Mouse (Mus musculus): ENCODE measurements around the gene Ccdc159. TPM values are rescaled to one million over a fixed set of nuclear protein-coding genes. Genes with fewer than 3 reads are reported as not detected.

The Ccdc159 gene
- total RNA-seq, 1 experiment: 1.9 TPM

DNA sequence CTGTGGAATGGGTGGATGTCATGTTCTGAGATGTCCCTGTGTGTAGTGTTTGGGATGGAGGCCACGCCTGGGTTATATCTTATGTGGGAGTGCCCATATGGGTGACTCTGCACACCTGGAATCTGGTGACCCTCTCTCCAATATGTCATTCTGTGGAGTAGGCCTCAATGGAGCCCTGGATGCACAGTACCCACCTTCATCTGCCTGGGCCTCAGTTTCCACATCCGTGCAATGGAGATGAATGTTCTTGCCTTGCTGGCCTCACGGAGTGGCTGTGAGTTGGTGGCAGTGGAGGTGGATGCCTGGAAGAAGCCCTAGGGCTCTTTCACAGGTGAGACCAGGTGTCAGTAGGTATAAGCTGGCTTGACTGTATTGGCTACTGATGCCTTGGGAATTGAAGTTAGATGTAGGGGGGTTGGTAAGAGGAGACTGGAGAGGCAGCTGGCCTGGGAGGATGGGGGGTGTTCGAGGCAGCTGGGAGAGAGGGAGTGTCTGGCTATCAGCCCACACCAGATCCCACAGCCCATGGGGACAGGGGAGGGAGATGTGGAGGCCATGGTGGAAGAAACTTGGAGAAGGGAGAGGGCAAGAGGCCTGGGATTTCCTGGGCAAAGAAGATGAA is 11.1 kb downstream of the Ccdc159 start:
- Histone ChIP-seq H3K36me3 (ENCODE audit: control insufficient read depth, insufficient read depth, low read length, poor library complexity, severe bottlenecking) (no peaks in the 10 kb centered on the region; the same call in 1 of the 2 replicates), H3K9me3 (ENCODE audit: control insufficient read depth, insufficient read depth, low read depth, low read length) (no peaks in the 10 kb centered on the region), H3K4me3 (ENCODE audit: insufficient read depth in 1 of 2, low read depth in 1 of 2, low read length in 2 of 2, poor library complexity in 1 of 2, severe bottlenecking in 1 of 2) (no peak overlapping the region), H3K4me1 (ENCODE audit: control insufficient read depth in 2 of 2, insufficient read depth in 2 of 2, low read length in 2 of 2, poor library complexity in 1 of 2) (peaks cover 0 to 8% of the 10 kb centered on the region in 2 experiments; a peak in 2 of 4 replicates), H3K9ac (ENCODE audit: insufficient read depth, low read depth, low read length, poor library complexity, severe bottlenecking) (no peak overlapping the region), H3K27ac (ENCODE audit: insufficient read depth, low read depth, low read length, poor library complexity, severe bottlenecking) (no peak overlapping the region)
- TF ChIP-seq MAFK (IDR thresholded peaks at IDR 0.05; ENCODE audit: insufficient read depth, low read depth, low read length): no peak
- TF ChIP-seq ZNF384 (IDR thresholded peaks at IDR 0.05; ENCODE audit: low read depth, low read length): no peak
- TF ChIP-seq HCFC1 (IDR thresholded peaks at IDR 0.05; ENCODE audit: borderline replicate concordance, insufficient read depth, low read length): no peak
- no peak for DNase-seq (ENCODE audit: low read depth, low spot score)
- in situ Hi-C loops (cut with MboI; ENCODE audit: low sequenced_read_pairs in 2 of 2, unreplicated experiment in 2 of 2): no loop called here

GRCm38 (mm10) chr9:21943046-21943445 is 15.8 kb downstream of the Ccdc159 start:
- Histone ChIP-seq H3K9me3 (ENCODE audit: control insufficient read depth, insufficient read depth, low read depth, low read length) (no peaks in the 10 kb centered on the region), H3K4me3 (ENCODE audit: insufficient read depth in 1 of 2, low read depth in 1 of 2, low read length in 2 of 2, poor library complexity in 1 of 2, severe bottlenecking in 1 of 2) (peak overlapping the region in 1 of 2 experiments; percentile 3; a peak in 1 of 4 replicates), H3K9ac (ENCODE audit: insufficient read depth, low read depth, low read length, poor library complexity, severe bottlenecking) (no peak overlapping the region), H3K27ac (ENCODE audit: insufficient read depth, low read depth, low read length, poor library complexity, severe bottlenecking) (no peak overlapping the region), H3K36me3 (ENCODE audit: control insufficient read depth, insufficient read depth, low read length, poor library complexity, severe bottlenecking) (no peaks in the 10 kb centered on the region), H3K4me1 (ENCODE audit: control insufficient read depth in 2 of 2, insufficient read depth in 2 of 2, low read length in 2 of 2, poor library complexity in 1 of 2) (peaks cover 0 to 20% of the 10 kb centered on the region in 2 experiments; a peak in 2 of 4 replicates)
- in situ Hi-C loops (cut with MboI; ENCODE audit: low sequenced_read_pairs in 2 of 2, unreplicated experiment in 2 of 2): no loop called here
- DNase-seq (ENCODE audit: low read depth, low spot score): no peak
- TF ChIP-seq CHD2 (IDR thresholded peaks at IDR 0.05; ENCODE audit: low read depth, low read length) (no peak), HCFC1 (IDR thresholded peaks at IDR 0.05; ENCODE audit: borderline replicate concordance, insufficient read depth, low read length) (no peak), ZNF384 (IDR thresholded peaks at IDR 0.05; ENCODE audit: low read depth, low read length) (no peak)

GRCm38 (mm10) chr9:21943638-21944037 is 16.4 kb downstream of the Ccdc159 start:
- no peak overlapping the region for H3K9ac ChIP-seq (ENCODE audit: insufficient read depth, low read depth, low read length, poor library complexity, severe bottlenecking)
- H3K9me3 ChIP-seq (ENCODE audit: control insufficient read depth, insufficient read depth, low read depth, low read length): no peaks in the 10 kb centered on the region
- in situ Hi-C loops (cut with MboI; ENCODE audit: low sequenced_read_pairs in 2 of 2, unreplicated experiment in 2 of 2): no loop called here
- no peaks in the 10 kb centered on the region for H3K36me3 ChIP-seq (ENCODE audit: control insufficient read depth, insufficient read depth, low read length, poor library complexity, severe bottlenecking)
- no peak for DNase-seq (ENCODE audit: low read depth, low spot score)
- TF ChIP-seq CHD2 (IDR thresholded peaks at IDR 0.05; ENCODE audit: low read depth, low read length): no peak
- no peak for TF ChIP-seq ZC3H11A (IDR thresholded peaks at IDR 0.05; ENCODE audit: borderline replicate concordance, low read depth, low read length)
- TF ChIP-seq ZNF384 (IDR thresholded peaks at IDR 0.05; ENCODE audit: low read depth, low read length): no peak
- no peak for TF ChIP-seq MAFK (IDR thresholded peaks at IDR 0.05; ENCODE audit: insufficient read depth, low read depth, low read length)
- TF ChIP-seq HCFC1 (IDR thresholded peaks at IDR 0.05; ENCODE audit: borderline replicate concordance, insufficient read depth, low read length): no peak
- peak overlapping the region; percentile 1 to 3; a peak in 2 of 4 replicates for H3K4me3 ChIP-seq (ENCODE audit: insufficient read depth in 1 of 2, low read depth in 1 of 2, low read length in 2 of 2, poor library complexity in 1 of 2, severe bottlenecking in 1 of 2)
- no peak overlapping the region for H3K27ac ChIP-seq (ENCODE audit: insufficient read depth, low read depth, low read length, poor library complexity, severe bottlenecking)
- H3K4me1 ChIP-seq (ENCODE audit: control insufficient read depth in 2 of 2, insufficient read depth in 2 of 2, low read length in 2 of 2, poor library complexity in 1 of 2): peaks cover 0 to 21% of the 10 kb centered on the region in 2 experiments; a peak in 2 of 4 replicates

DNA sequence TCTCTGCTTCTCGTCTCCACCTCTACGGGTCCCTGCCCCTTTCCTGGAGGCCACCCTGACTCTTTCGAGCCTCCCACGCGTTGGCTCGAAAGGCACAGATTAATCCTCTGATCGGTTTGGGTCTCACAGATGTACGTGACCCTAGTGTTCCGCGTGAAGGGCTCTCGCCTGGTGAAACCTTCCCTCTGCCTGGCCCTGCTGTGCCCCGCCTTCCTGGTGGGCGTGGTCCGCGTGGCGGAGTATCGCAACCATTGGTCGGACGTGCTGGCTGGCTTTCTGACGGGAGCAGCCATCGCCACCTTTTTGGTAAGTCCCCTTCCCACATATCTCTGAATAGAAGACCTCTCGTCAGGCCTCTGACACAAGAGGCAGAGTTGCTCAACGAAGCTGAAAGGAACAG is 17.0 kb downstream of the Ccdc159 start:
- in situ Hi-C loops (cut with MboI; ENCODE audit: low sequenced_read_pairs in 2 of 2, unreplicated experiment in 2 of 2): no loop called here

More for the DNA sequence above, 17.0 kb downstream of the Ccdc159 start:
- TF ChIP-seq HCFC1 (IDR thresholded peaks at IDR 0.05; ENCODE audit: borderline replicate concordance, insufficient read depth, low read length) (no peak), ZC3H11A (IDR thresholded peaks at IDR 0.05; ENCODE audit: borderline replicate concordance, low read depth, low read length) (no peak), CHD2 (IDR thresholded peaks at IDR 0.05; ENCODE audit: low read depth, low read length) (no peak), ZNF384 (IDR thresholded peaks at IDR 0.05; ENCODE audit: low read depth, low read length) (no peak), MAFK (IDR thresholded peaks at IDR 0.05; ENCODE audit: insufficient read depth, low read depth, low read length) (no peak)
- H3K4me1 ChIP-seq (ENCODE audit: control insufficient read depth in 2 of 2, insufficient read depth in 2 of 2, low read length in 2 of 2, poor library complexity in 1 of 2): peaks cover 0 to 21% of the 10 kb centered on the region in 2 experiments; a peak in 2 of 4 replicates
- H3K27ac ChIP-seq (ENCODE audit: insufficient read depth, low read depth, low read length, poor library complexity, severe bottlenecking): no peak overlapping the region
- H3K36me3 ChIP-seq (ENCODE audit: control insufficient read depth, insufficient read depth, low read length, poor library complexity, severe bottlenecking): no peaks in the 10 kb centered on the region
- H3K4me3 ChIP-seq (ENCODE audit: insufficient read depth in 1 of 2, low read depth in 1 of 2, low read length in 2 of 2, poor library complexity in 1 of 2, severe bottlenecking in 1 of 2): peak overlapping the region in 1 of 2 experiments; percentile 33; a peak in 1 of 4 replicates
- no peaks in the 10 kb centered on the region for H3K9me3 ChIP-seq (ENCODE audit: control insufficient read depth, insufficient read depth, low read depth, low read length)
- DNase-seq (ENCODE audit: low read depth, low spot score): no peak
- H3K9ac ChIP-seq (ENCODE audit: insufficient read depth, low read depth, low read length, poor library complexity, severe bottlenecking): no peak overlapping the region
